Mouse (Mus musculus) embryonic facial prominence, embryonic 10.5 days (tissue): Measurements from ENCODE around the gene Gm28845. TPM values are rescaled to one million over a fixed set of nuclear protein-coding genes. Genes with fewer than 3 reads are reported as not detected.

ENCODE experiments used
- DNase-seq: peaks from one replicate; pipeline ENCODE4 v3.0.0-alpha.2; 2017; ENCODE audit warnings: low spot score
- H3K27ac ChIP-seq: fragments of 300-500 bp; sonication (generic); replicated peaks from 2 replicates; pipeline ENCODE4 v1.5.1; 2016; ENCODE audit warnings: mild to moderate bottlenecking
- H3K27me3 ChIP-seq: fragments of 300-500 bp; sonication (generic); replicated peaks from 2 replicates; pipeline ENCODE4 v1.6.1; 2016; ENCODE audit warnings: low read depth, mild to moderate bottlenecking; ENCODE audit not compliant: poor library complexity, severe bottlenecking
- H3K36me3 ChIP-seq: fragments of 300-500 bp; sonication (generic); replicated peaks from 2 replicates; pipeline ENCODE4 v1.6.1; 2016; ENCODE audit warnings: mild to moderate bottlenecking, moderate library complexity
- H3K4me1 ChIP-seq: fragments of 300-500 bp; sonication (generic); 2 replicates; pipeline ENCODE4 v1.6.1; 2016
- H3K4me3 ChIP-seq: fragments of 300-500 bp; sonication (generic); 2 replicates; pipeline ENCODE4 v1.5.1; 2016; ENCODE audit warnings: mild to moderate bottlenecking, moderate library complexity
- H3K9me3 ChIP-seq: fragments of 300-500 bp; sonication (generic); 2 replicates; pipeline ENCODE4 v1.6.1; 2016; ENCODE audit warnings: mild to moderate bottlenecking
- WGBS: fragments of 180-500 bp; shearing (Covaris S2); methylation state at CpG from one replicate; pipeline ENCODE4 v1.1.7; 2016; 5-methylcytosine and 5-hydroxymethylcytosine counted together
- polyA plus RNA-seq: library from polyadenylated mRNA; unstranded; fragments of >200 nt; fragmentation: Nextera tagmentation; extraction: Ambion mirVana; gene quantifications from 2 replicates; pipeline ENCODE4 v1.2.1, GENCODE M21; 2016

The Gm28845 gene
- not detected in 2 replicates for polyA plus RNA-seq

GRCm38 (mm10) chr1:65119438-65119837 lies at the start of gene Gm28845:
Gm28845 (minus strand) TSS chr1:65119558.
- no peak for DNase-seq
- Histone ChIP-seq H3K4me1 (no peaks in the 10 kb centered on the region; the same call in none of the 2 replicates), H3K9me3 (no peaks in the 10 kb centered on the region), H3K4me3 (no peak within 1 kb of the TSS), H3K27me3 (no peaks in the 10 kb centered on the region), H3K27ac (no peak within 1 kb of the TSS), H3K36me3 (no peaks in the 10 kb centered on the region)
- 71% methylated on average over 1 of the region's 1 CpGs for WGBS

GRCm38 (mm10) chr1:65167496-65167895 lies 48.1 kb upstream of the Gm28845 start:
- H3K4me1 ChIP-seq: no peaks in the 10 kb centered on the region
- H3K27ac ChIP-seq: no peak overlapping the region
- peaks cover 99% of the 10 kb centered on the region for H3K36me3 ChIP-seq
- WGBS: 88% methylated on average over 1 of the region's 1 CpGs
- no peak for DNase-seq
- H3K9me3 ChIP-seq: no peaks in the 10 kb centered on the region
- H3K4me3 ChIP-seq: no peak overlapping the region
- no peaks in the 10 kb centered on the region for H3K27me3 ChIP-seq

- H3K9me3 ChIP-seq: no peaks in the 10 kb centered on the region
Measured at GRCm38 (mm10) chr1:65162210-65162609, 42.9 kb upstream of the Gm28845 start.

GRCm38 (mm10) chr1:65156111-65156510 lies 36.8 kb upstream of the Gm28845 start:
- 93% methylated on average over 5 of the region's 5 CpGs for WGBS
- H3K27me3 ChIP-seq: no peaks in the 10 kb centered on the region
- no peak overlapping the region for H3K4me3 ChIP-seq
- DNase-seq: no peak
- no peaks in the 10 kb centered on the region for H3K4me1 ChIP-seq
- no peaks in the 10 kb centered on the region for H3K9me3 ChIP-seq
- H3K27ac ChIP-seq: no peak overlapping the region
- H3K36me3 ChIP-seq: peaks cover 48% of the 10 kb centered on the region

More at GRCm38 (mm10) chr1:65162210-65162609, 42.9 kb upstream of the Gm28845 start:
- Histone ChIP-seq H3K36me3 (peaks cover 98% of the 10 kb centered on the region), H3K27me3 (no peaks in the 10 kb centered on the region), H3K27ac (no peak overlapping the region), H3K4me1 (no peaks in the 10 kb centered on the region), H3K4me3 (no peak overlapping the region)
- no peak for DNase-seq
- 93% methylated on average over 1 of the region's 1 CpGs for WGBS

- H3K36me3 ChIP-seq: peaks cover 35% of the 10 kb centered on the region
- no peaks in the 10 kb centered on the region for H3K9me3 ChIP-seq
- no peak overlapping the region for H3K4me3 ChIP-seq
- no peaks in the 10 kb centered on the region for H3K27me3 ChIP-seq
- no peak overlapping the region for H3K27ac ChIP-seq
- no peak for DNase-seq
- no peaks in the 10 kb centered on the region for H3K4me1 ChIP-seq
Measured at GRCm38 (mm10) chr1:65154814-65155213, 35.5 kb upstream of the Gm28845 start.

GRCm38 (mm10) chr1:65147971-65148370 lies 28.6 kb upstream of the Gm28845 start:
- 77% methylated on average over 3 of the region's 3 CpGs for WGBS
- Histone ChIP-seq H3K36me3 (no peaks in the 10 kb centered on the region), H3K27me3 (no peaks in the 10 kb centered on the region), H3K4me1 (no peaks in the 10 kb centered on the region), H3K4me3 (no peak overlapping the region), H3K9me3 (no peaks in the 10 kb centered on the region), H3K27ac (no peak overlapping the region)
- DNase-seq: no peak

- DNase-seq: no peak
- no peaks in the 10 kb centered on the region for H3K9me3 ChIP-seq
Measured at GRCm38 (mm10) chr1:65147326-65147725, 28.0 kb upstream of the Gm28845 start.

GRCm38 (mm10) chr1:65146601-65147000 lies 27.2 kb upstream of the Gm28845 start:
- WGBS: 58% methylated on average over 2 of the region's 2 CpGs
- Histone ChIP-seq H3K27me3 (no peaks in the 10 kb centered on the region), H3K36me3 (no peaks in the 10 kb centered on the region), H3K27ac (no peak overlapping the region), H3K4me3 (no peak overlapping the region), H3K9me3 (no peaks in the 10 kb centered on the region), H3K4me1 (no peaks in the 10 kb centered on the region)
- no peak for DNase-seq

More at GRCm38 (mm10) chr1:65147326-65147725, 28.0 kb upstream of the Gm28845 start:
- Histone ChIP-seq H3K4me1 (no peaks in the 10 kb centered on the region), H3K36me3 (no peaks in the 10 kb centered on the region), H3K27me3 (no peaks in the 10 kb centered on the region), H3K4me3 (no peak overlapping the region), H3K27ac (no peak overlapping the region)
- 92% methylated on average over 5 of the region's 5 CpGs for WGBS

GRCm38 (mm10) chr1:65144783-65145182 lies 25.4 kb upstream of the Gm28845 start:
- no peak for DNase-seq
- Histone ChIP-seq H3K27ac (no peak overlapping the region), H3K36me3 (no peaks in the 10 kb centered on the region), H3K27me3 (no peaks in the 10 kb centered on the region), H3K4me1 (no peaks in the 10 kb centered on the region), H3K9me3 (no peaks in the 10 kb centered on the region), H3K4me3 (no peak overlapping the region)
- WGBS: 82% methylated on average over 2 of the region's 2 CpGs

GRCm38 (mm10) chr1:65137560-65137959 lies 18.2 kb upstream of the Gm28845 start:
- Histone ChIP-seq H3K27me3 (no peaks in the 10 kb centered on the region), H3K9me3 (no peaks in the 10 kb centered on the region), H3K4me3 (no peak overlapping the region), H3K27ac (no peak overlapping the region), H3K4me1 (no peaks in the 10 kb centered on the region), H3K36me3 (no peaks in the 10 kb centered on the region)
- no peak for DNase-seq
- 88% methylated on average over 6 of the region's 6 CpGs for WGBS

- no peak for DNase-seq
- H3K9me3 ChIP-seq: no peaks in the 10 kb centered on the region
- H3K4me3 ChIP-seq: no peak overlapping the region
- no peaks in the 10 kb centered on the region for H3K4me1 ChIP-seq
- no peaks in the 10 kb centered on the region for H3K36me3 ChIP-seq
- H3K27ac ChIP-seq: no peak overlapping the region
- 81% methylated on average over 1 of the region's 1 CpGs for WGBS
- H3K27me3 ChIP-seq: no peaks in the 10 kb centered on the region
Measured at GRCm38 (mm10) chr1:65132833-65133232, 13.5 kb upstream of the Gm28845 start.

- Histone ChIP-seq H3K36me3 (no peaks in the 10 kb centered on the region), H3K27me3 (no peaks in the 10 kb centered on the region), H3K27ac (no peak overlapping the region), H3K4me3 (no peak overlapping the region), H3K4me1 (no peaks in the 10 kb centered on the region), H3K9me3 (no peaks in the 10 kb centered on the region)
- DNase-seq: no peak
- 91% methylated on average over 1 of the region's 1 CpGs for WGBS
Measured at GRCm38 (mm10) chr1:65131671-65132070, 12.3 kb upstream of the Gm28845 start.

- no peak for DNase-seq
- no peaks in the 10 kb centered on the region for H3K4me1 ChIP-seq
- WGBS: 81% methylated on average over 3 of the region's 3 CpGs
- no peak overlapping the region for H3K4me3 ChIP-seq
- no peaks in the 10 kb centered on the region for H3K27me3 ChIP-seq
- no peaks in the 10 kb centered on the region for H3K36me3 ChIP-seq
- no peak overlapping the region for H3K27ac ChIP-seq
- no peaks in the 10 kb centered on the region for H3K9me3 ChIP-seq
Measured at GRCm38 (mm10) chr1:65130226-65130625, 10.9 kb upstream of the Gm28845 start.
